In the genomic region with DNA sequence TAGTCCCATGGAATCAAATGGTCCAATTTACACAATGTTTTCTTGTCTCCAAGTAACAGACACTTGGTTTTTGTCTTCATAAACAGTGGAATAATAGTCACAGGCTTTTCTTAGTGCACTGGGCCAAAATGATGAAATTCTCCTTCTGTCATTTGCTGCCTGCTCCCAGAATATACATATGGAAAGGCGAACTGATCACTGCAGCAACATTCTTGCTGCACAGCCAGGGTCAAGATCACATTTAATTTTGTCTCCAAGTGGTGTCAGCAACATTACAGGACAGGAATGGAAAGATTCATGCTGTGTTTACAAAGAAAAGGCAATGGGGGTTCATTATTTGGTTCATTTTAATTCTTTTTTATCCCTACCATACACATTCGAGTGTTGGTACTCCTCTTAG, we compare ENCODE assay signal across 25 mouse cellular contexts. TPM values are rescaled to one million over a fixed set of nuclear protein-coding genes. Genes with fewer than 3 reads are reported as not detected.
DNase-seq lines count a peak whose midpoint lies in the region; ATAC-seq and TF ChIP-seq lines count a peak whose summit lies in the region.
"Had no signal": no experiment of that assay in that cellular context is flagged by ENCODE, and none has a peak within 500 bp of the region (broad histone marks: within the 10 kb centered on the region; RNA-seq: fewer than 3 reads in every experiment).

No protein-coding gene starts in this region.

- no peak for ATAC-seq in forebrain, embryonic 16.5 days
- no peak for ATAC-seq in forebrain, embryonic 12.5 days (ENCODE audit: low FRiP score)
- ATAC-seq in stomach, embryonic 14.5 days (ENCODE audit: insufficient number of reproducible peaks, insufficient read depth, low FRiP score, low read depth) = peak; percentile 23; the same call in 1 of the 2 replicates
- ATAC-seq in stomach, postnatal 0 days (ENCODE audit: low FRiP score, low TSS enrichment) = no peak
- ATAC-seq: forebrain, embryonic 13.5 days; hindbrain, embryonic 16.5 days had no signal

- no peak for TF ChIP-seq EP300 in stomach, postnatal 0 days (optimal IDR thresholded peaks at IDR 0.05)

- WGBS in forebrain, embryonic 16.5 days = 31% methylated on average over 2 of the region's 2 CpGs
- 54% methylated on average over 2 of the region's 2 CpGs for WGBS in forebrain, embryonic 12.5 days
- WGBS in stomach, embryonic 14.5 days = 35% methylated on average over 2 of the region's 2 CpGs
- WGBS in stomach, postnatal 0 days = 38% methylated on average over 2 of the region's 2 CpGs

- intact Hi-C loops in left cerebral cortex, postnatal 10 days (cut with DNase I) = no loop called here

- no peaks in the 10 kb centered on the region for H3K27me3 ChIP-seq in forebrain, embryonic 16.5 days (replicated peaks; ENCODE audit: control insufficient read depth, insufficient read depth, low read length)
- H3K27me3 ChIP-seq in forebrain, embryonic 12.5 days = no peaks in the 10 kb centered on the region
- no peaks in the 10 kb centered on the region for H3K27me3 ChIP-seq in stomach, embryonic 14.5 days (ENCODE audit: control insufficient read depth, insufficient read depth, low read length)
- H3K27me3 ChIP-seq in stomach, postnatal 0 days (ENCODE audit: control insufficient read depth, insufficient read depth, low read length) = no peaks in the 10 kb centered on the region
- H3K27me3 ChIP-seq: embryonic facial prominence, embryonic 12.5 days; forebrain, embryonic 13.5 days; kidney, embryonic 15.5 days; limb, embryonic 15.5 days; lung, embryonic 15.5 days; midbrain, embryonic 12.5 days; neural tube, embryonic 12.5 days had no signal

- no peaks in the 10 kb centered on the region for H3K9me3 ChIP-seq in forebrain, embryonic 16.5 days (ENCODE audit: control insufficient read depth, low read length)
- no peaks in the 10 kb centered on the region for H3K9me3 ChIP-seq in forebrain, embryonic 12.5 days
- H3K9me3 ChIP-seq in stomach, embryonic 14.5 days (ENCODE audit: control insufficient read depth, low read depth, low read length) = no peaks in the 10 kb centered on the region
- H3K9me3 ChIP-seq in stomach, postnatal 0 days (ENCODE audit: control insufficient read depth, low read length) = no peaks in the 10 kb centered on the region
- H3K9me3 ChIP-seq: embryonic facial prominence, embryonic 12.5 days; forebrain, embryonic 13.5 days; heart, embryonic 10.5 days; kidney, embryonic 15.5 days; limb, embryonic 15.5 days; lung, embryonic 15.5 days; midbrain, embryonic 12.5 days; neural tube, embryonic 12.5 days had no signal

- 0 out of 2 replicates have a peak overlapping the region, but pooled peaks have one; percentile 31 for H3K27ac ChIP-seq in forebrain, embryonic 16.5 days (ENCODE audit: low read length)
- no peak overlapping the region for H3K27ac ChIP-seq in forebrain, embryonic 12.5 days
- H3K27ac ChIP-seq in stomach, embryonic 14.5 days (ENCODE audit: low read length) = no peak overlapping the region
- no peak overlapping the region for H3K27ac ChIP-seq in stomach, postnatal 0 days (replicated peaks)
- H3K27ac ChIP-seq: embryonic facial prominence, embryonic 12.5 days; forebrain, embryonic 13.5 days; heart, embryonic 10.5 days; kidney, embryonic 15.5 days; limb, embryonic 15.5 days; liver, embryonic 14.5 days; lung, embryonic 15.5 days; midbrain, embryonic 12.5 days; neural tube, embryonic 12.5 days had no signal

- DNase-seq in stomach, postnatal 0 days (ENCODE audit: low spot score) = no peak
- DNase-seq in cerebellum, adult 9-11 months = peak; percentile 61
- DNase-seq in adrenal gland, adult 8-10 months = no peak
- DNase-seq in left cerebral cortex, postnatal 10 days (ENCODE audit: extremely low spot score in 1 of 2, low spot score in 2 of 2) = no peak
- DNase-seq: kidney, adult 11 months; layer of hippocampus, adult 9-11 months; left cerebral cortex, postnatal 4 days; right cerebral cortex, postnatal 14 days; thymus, postnatal 14 days had no signal

- TF ChIP-seq CTCF in stomach, postnatal 0 days (IDR thresholded peaks at IDR 0.05; ENCODE audit: low read depth) = no peak

- H3K9ac ChIP-seq in forebrain, embryonic 16.5 days (replicated peaks; ENCODE audit: low read depth, low read length) = no peak overlapping the region
- no peak overlapping the region for H3K9ac ChIP-seq in forebrain, embryonic 12.5 days
- H3K9ac ChIP-seq in stomach, embryonic 14.5 days (replicated peaks; ENCODE audit: low read depth, low read length) = no peak overlapping the region
- no peak overlapping the region for H3K9ac ChIP-seq in stomach, postnatal 0 days (ENCODE audit: low read length)
- H3K9ac ChIP-seq: embryonic facial prominence, embryonic 12.5 days; forebrain, embryonic 13.5 days; kidney, embryonic 15.5 days; limb, embryonic 15.5 days; liver, embryonic 14.5 days; lung, embryonic 15.5 days; midbrain, embryonic 12.5 days; neural tube, embryonic 12.5 days had no signal

- no peak overlapping the region for H3K4me2 ChIP-seq in forebrain, embryonic 16.5 days (ENCODE audit: low read length)
- H3K4me2 ChIP-seq in forebrain, embryonic 12.5 days = no peak overlapping the region
- no peak overlapping the region for H3K4me2 ChIP-seq in stomach, embryonic 14.5 days (replicated peaks; ENCODE audit: low read depth, low read length)
- no peak overlapping the region for H3K4me2 ChIP-seq in stomach, postnatal 0 days (replicated peaks; ENCODE audit: low read depth)
- H3K4me2 ChIP-seq: embryonic facial prominence, embryonic 12.5 days; forebrain, embryonic 13.5 days; kidney, embryonic 15.5 days; limb, embryonic 15.5 days; lung, embryonic 15.5 days; midbrain, embryonic 12.5 days; neural tube, embryonic 12.5 days had no signal

- H3K4me3 ChIP-seq in forebrain, embryonic 16.5 days (replicated peaks; ENCODE audit: low read length) = no peak overlapping the region
- H3K4me3 ChIP-seq in forebrain, embryonic 12.5 days (replicated peaks) = no peak overlapping the region
- H3K4me3 ChIP-seq in stomach, embryonic 14.5 days (ENCODE audit: low read depth, low read length) = no peak overlapping the region
- no peak overlapping the region for H3K4me3 ChIP-seq in stomach, postnatal 0 days (ENCODE audit: low read depth, low read length)
- H3K4me3 ChIP-seq: embryonic facial prominence, embryonic 12.5 days; forebrain, embryonic 13.5 days; heart, embryonic 10.5 days; kidney, embryonic 15.5 days; limb, embryonic 15.5 days; lung, embryonic 15.5 days; midbrain, embryonic 12.5 days; neural tube, embryonic 12.5 days had no signal

- H3K4me1 ChIP-seq in forebrain, embryonic 16.5 days (replicated peaks; ENCODE audit: control insufficient read depth, insufficient read depth, low read length) = peaks cover 2% of the 10 kb centered on the region; the same call in 1 of the 2 replicates
- H3K4me1 ChIP-seq in forebrain, embryonic 12.5 days = no peaks in the 10 kb centered on the region; the same call in 1 of the 2 replicates
- no peaks in the 10 kb centered on the region for H3K4me1 ChIP-seq in stomach, embryonic 14.5 days (ENCODE audit: control insufficient read depth, insufficient read depth, low read length)
- no peaks in the 10 kb centered on the region for H3K4me1 ChIP-seq in stomach, postnatal 0 days (replicated peaks; ENCODE audit: control insufficient read depth, insufficient read depth)
- H3K4me1 ChIP-seq: embryonic facial prominence, embryonic 12.5 days; forebrain, embryonic 13.5 days; heart, embryonic 10.5 days; kidney, embryonic 15.5 days; limb, embryonic 15.5 days; lung, embryonic 15.5 days; midbrain, embryonic 12.5 days; neural tube, embryonic 12.5 days had no signal

- H3K36me3 ChIP-seq in forebrain, embryonic 16.5 days (ENCODE audit: control insufficient read depth, insufficient read depth) = no peaks in the 10 kb centered on the region
- H3K36me3 ChIP-seq in forebrain, embryonic 12.5 days (replicated peaks) = no peaks in the 10 kb centered on the region
- no peaks in the 10 kb centered on the region for H3K36me3 ChIP-seq in stomach, embryonic 14.5 days (ENCODE audit: control insufficient read depth, insufficient read depth, low read length)
- no peaks in the 10 kb centered on the region for H3K36me3 ChIP-seq in stomach, postnatal 0 days (ENCODE audit: control insufficient read depth, insufficient read depth, low read length)
- H3K36me3 ChIP-seq: embryonic facial prominence, embryonic 12.5 days; heart, embryonic 10.5 days; kidney, embryonic 15.5 days; limb, embryonic 15.5 days; lung, embryonic 15.5 days; midbrain, embryonic 12.5 days; neural tube, embryonic 12.5 days had no signal

RNA-seq across cellular contexts. Expression of a gene that starts 18.5 kb away (rescaled TPM):
- polyA plus RNA-seq in forebrain, embryonic 16.5 days (2015; fragmentation: Nextera tagmentation; extraction: Ambion mirVana) = 26.5 and 29.7 TPM in 2 replicates
- 12.1 and 13.4 TPM in 2 replicates for polyA plus RNA-seq in forebrain, embryonic 12.5 days (2016; fragmentation: Nextera tagmentation; extraction: Ambion mirVana)
- 1.5 and 2.2 TPM in 2 replicates for polyA plus RNA-seq in stomach, embryonic 14.5 days (2014; fragmentation: Nextera tagmentation; extraction: Ambion mirVana)
- polyA plus RNA-seq in stomach, postnatal 0 days (2015; fragmentation: Nextera tagmentation; extraction: Ambion mirVana) = 0.42 and 0.44 TPM in 2 replicates
- total RNA-seq in adrenal gland, adult 8-10 months (2022) = 1 to 10 TPM; 1.3 to 2.2 (median 1.7) TPM
- total RNA-seq in left cerebral cortex, postnatal 10 days (2021) = 10 to 100 TPM; 61.1 to 65.5 TPM
- total RNA-seq: ES-E14; granulocyte monocyte progenitor cell, adult 5-6 weeks; hematopoietic stem cell, adult 5-6 weeks had no signal
